Mouse (Mus musculus) myocyte (in vitro differentiated cells): ENCODE measurements around the gene Syce1l.

Source experiments
- CEBPB ChIP-seq: IDR thresholded peaks from 2 replicates; pipeline ENCODE4 v1.6.1; 2011; ENCODE audit warnings: mild to moderate bottlenecking, moderate library complexity; ENCODE audit not compliant: poor library complexity, insufficient read depth, severe bottlenecking
- E2F4 ChIP-seq: IDR thresholded peaks from one replicate; pipeline ENCODE4 v1.6.1; 2011; ENCODE audit warnings: mild to moderate bottlenecking, control low read depth, moderate library complexity; ENCODE audit not compliant: insufficient read depth
- MAX ChIP-seq: IDR thresholded peaks from one replicate; pipeline ENCODE4 v1.6.1; 2011; ENCODE audit warnings: low read depth, mild to moderate bottlenecking, control low read depth
- MYOD1 ChIP-seq, 3 experiments: IDR thresholded peaks; one replicate each; pipeline ENCODE4 v1.6.1; 2011; ENCODE audit warnings: control low read depth in 2 of 3, low read depth in 2 of 3, mild to moderate bottlenecking in 2 of 3, moderate library complexity in 1 of 3; ENCODE audit not compliant: insufficient read length in 2 of 3, control insufficient read depth in 1 of 3
- MYOG ChIP-seq, 3 experiments: IDR thresholded peaks; one replicate each; pipeline ENCODE4 v1.6.1; 2011; ENCODE audit warnings: control low read depth in 2 of 3, low read depth in 2 of 3, mild to moderate bottlenecking in 2 of 3; ENCODE audit not compliant: insufficient read length in 2 of 3, control insufficient read depth in 1 of 3, insufficient read depth in 1 of 3
- POLR2A ChIP-seq: IDR thresholded peaks from one replicate; pipeline ENCODE4 v1.6.1; 2011; ENCODE audit warnings: low read depth, mild to moderate bottlenecking, control low read depth, moderate library complexity; ENCODE audit not compliant: insufficient read length
- POLR2AphosphoS2 ChIP-seq: IDR thresholded peaks from one replicate; pipeline ENCODE4 v1.6.1; 2011; ENCODE audit warnings: low read depth, control low read depth; ENCODE audit not compliant: insufficient read length
- TCF12 ChIP-seq: IDR thresholded peaks from one replicate; pipeline ENCODE4 v1.6.1; 2011; ENCODE audit warnings: mild to moderate bottlenecking, control low read depth; ENCODE audit not compliant: poor library complexity, insufficient read depth, severe bottlenecking
- USF1 ChIP-seq: IDR thresholded peaks from one replicate; pipeline ENCODE4 v1.6.1; 2011; ENCODE audit warnings: low read depth, mild to moderate bottlenecking, control low read depth, moderate library complexity

- TF ChIP-seq POLR2A, result peak; percentile 51
- TF ChIP-seq MAX, result no peak
- TF ChIP-seq MYOD1 (IDR thresholded peaks at IDR 0.05; ENCODE audit: control insufficient read depth in 1 of 3, insufficient read length in 2 of 3, low read depth in 2 of 3), result no peak
- TF ChIP-seq USF1, result no peak
- no peak for TF ChIP-seq E2F4
- no peak for TF ChIP-seq TCF12
- no peak for TF ChIP-seq POLR2AphosphoS2
- no peak for TF ChIP-seq MYOG (IDR thresholded peaks at IDR 0.05; ENCODE audit: control insufficient read depth in 1 of 3, insufficient read depth in 1 of 3, insufficient read length in 2 of 3, low read depth in 2 of 3)
- no peak for TF ChIP-seq CEBPB
Measured at GRCm38 (mm10) chr8:113634670-113635591, 8.1 kb upstream of the Syce1l start, which contains the start of gene Mon1b.
